In genomic region chr2:133761496-133761895, GRCm38 (mm10) we compare ENCODE assay signal across 12 mouse cellular contexts.
DNase-seq lines count a peak whose midpoint lies in the region; ATAC-seq lines count a peak whose summit lies in the region.
"Had no signal": no experiment of that assay in that cellular context is flagged by ENCODE, and none has a peak within 500 bp of the region (broad histone marks: within the 10 kb centered on the region; RNA-seq: fewer than 3 reads in every experiment).

No protein-coding gene starts in this region.

- H3K27ac ChIP-seq in lung, embryonic 15.5 days, result no peak overlapping the region
- no peak overlapping the region for H3K27ac ChIP-seq in hindbrain, embryonic 14.5 days
- H3K27ac ChIP-seq: forebrain, embryonic 13.5 days; kidney, embryonic 15.5 days; midbrain, embryonic 10.5 days; neural tube, embryonic 13.5 days had no signal

- 41% methylated on average over 7 of the region's 7 CpGs for WGBS in lung, embryonic 15.5 days
- WGBS in hindbrain, embryonic 14.5 days, result 78% methylated on average over 7 of the region's 7 CpGs

- peak; percentile 53 to 92 for DNase-seq in adrenal gland, adult (ENCODE audit: inconsistent age in 2 of 2, low spot score in 1 of 2)
- DNase-seq in adrenal gland, postnatal 4 days (ENCODE audit: low spot score in 2 of 2), result no peak
- peak; percentile 6 for DNase-seq in kidney, postnatal 14 days
- DNase-seq in kidney, postnatal 4 days, result no peak
- DNase-seq in adrenal gland, adult 8-10 months, result peak; percentile 49
- no peak for DNase-seq in hindbrain, embryonic 14.5 days (ENCODE audit: low spot score)
- DNase-seq in right cerebral cortex, postnatal 36 days (ENCODE audit: low spot score in 2 of 2), result no peak

- H3K4me2 ChIP-seq in lung, embryonic 15.5 days, result no peak overlapping the region
- H3K4me2 ChIP-seq in hindbrain, embryonic 14.5 days (replicated peaks), result no peak overlapping the region
- H3K4me2 ChIP-seq: forebrain, embryonic 13.5 days; kidney, embryonic 15.5 days; neural tube, embryonic 13.5 days had no signal

- H3K9me3 ChIP-seq in lung, embryonic 15.5 days, result no peaks in the 10 kb centered on the region
- H3K9me3 ChIP-seq in hindbrain, embryonic 14.5 days (ENCODE audit: control insufficient read depth, low read length), result no peaks in the 10 kb centered on the region
- H3K9me3 ChIP-seq: forebrain, embryonic 13.5 days; kidney, embryonic 15.5 days; midbrain, embryonic 10.5 days; neural tube, embryonic 13.5 days had no signal

- H3K9ac ChIP-seq in lung, embryonic 15.5 days, result no peak overlapping the region
- H3K9ac ChIP-seq in hindbrain, embryonic 14.5 days, result no peak overlapping the region
- H3K9ac ChIP-seq: forebrain, embryonic 13.5 days; kidney, embryonic 15.5 days; neural tube, embryonic 13.5 days had no signal

- H3K36me3 ChIP-seq in lung, embryonic 15.5 days, result no peaks in the 10 kb centered on the region
- H3K36me3 ChIP-seq in hindbrain, embryonic 14.5 days (replicated peaks; ENCODE audit: control insufficient read depth, insufficient read depth), result no peaks in the 10 kb centered on the region
- H3K36me3 ChIP-seq: kidney, embryonic 15.5 days; midbrain, embryonic 10.5 days; neural tube, embryonic 13.5 days had no signal

- H3K4me1 ChIP-seq in lung, embryonic 15.5 days, result no peaks in the 10 kb centered on the region
- H3K4me1 ChIP-seq in hindbrain, embryonic 14.5 days (replicated peaks; ENCODE audit: control insufficient read depth, insufficient read depth, low read length), result no peaks in the 10 kb centered on the region
- H3K4me1 ChIP-seq: forebrain, embryonic 13.5 days; kidney, embryonic 15.5 days; midbrain, embryonic 10.5 days; neural tube, embryonic 13.5 days had no signal

- H3K4me3 ChIP-seq in lung, embryonic 15.5 days, result no peak overlapping the region
- no peak overlapping the region for H3K4me3 ChIP-seq in hindbrain, embryonic 14.5 days (replicated peaks; ENCODE audit: low read length)
- H3K4me3 ChIP-seq: forebrain, embryonic 13.5 days; kidney, embryonic 15.5 days; midbrain, embryonic 10.5 days; neural tube, embryonic 13.5 days had no signal

- peak; percentile 81; the same call in 1 of the 2 replicates for ATAC-seq in lung, embryonic 15.5 days (ENCODE audit: borderline replicate concordance, extremely low read depth, low FRiP score, low TSS enrichment)
- ATAC-seq in hindbrain, embryonic 14.5 days (ENCODE audit: low FRiP score), result no peak
- ATAC-seq: forebrain, embryonic 13.5 days had no signal

- H3K27me3 ChIP-seq in lung, embryonic 15.5 days, result no peaks in the 10 kb centered on the region
- H3K27me3 ChIP-seq in hindbrain, embryonic 14.5 days (ENCODE audit: control insufficient read depth, insufficient read depth, low read length), result no peaks in the 10 kb centered on the region
- H3K27me3 ChIP-seq: forebrain, embryonic 13.5 days; kidney, embryonic 15.5 days; neural tube, embryonic 13.5 days had no signal

Comparison
In these comparisons a context has a peak if more than half of its experiments do, and no peak if none do; other contexts are left out.
1. DNase-seq: peak in adrenal gland, adult (2 of 2), kidney, postnatal 14 days (single experiment) and adrenal gland, adult 8-10 months (single experiment); none in adrenal gland, postnatal 4 days (0 of 2), kidney, postnatal 4 days (0 of 2), hindbrain, embryonic 14.5 days (single experiment) and right cerebral cortex, postnatal 36 days (0 of 2).